Mouse (Mus musculus) limb, embryonic 13.5 days (tissue): ENCODE measurements around the gene Crybb3. TPM values are rescaled to one million over a fixed set of nuclear protein-coding genes. Genes with fewer than 3 reads are reported as not detected.
"Not testable (repeated sequence)": the region's sequence is repeated elsewhere in the genome, so short reads cannot be mapped to it uniquely, and the experiment has no call there.

Experiments
- ATAC-seq: fragments of 200-750 bp; cut with Nextera tagmentation; 2 replicates; pipeline ENCODE4 v1.8.0; 2017; ENCODE audit warnings: low read depth, moderate number of reproducible peaks, moderate TSS enrichment; ENCODE audit not compliant: low FRiP score
- H3K27ac ChIP-seq: fragments of 300-500 bp; sonication (generic); 2 replicates; pipeline ENCODE4 v1.5.1; 2015; ENCODE audit warnings: inconsistent platforms, mild to moderate bottlenecking, moderate library complexity
- H3K27me3 ChIP-seq: fragments of 300-500 bp; sonication (generic); 2 replicates; pipeline ENCODE4 v1.6.1; 2015; ENCODE audit warnings: mild to moderate bottlenecking, inconsistent platforms
- H3K36me3 ChIP-seq: fragments of 300-500 bp; sonication (generic); 2 replicates; pipeline ENCODE4 v1.6.1; 2015; ENCODE audit warnings: inconsistent platforms, mild to moderate bottlenecking, moderate library complexity
- H3K4me1 ChIP-seq: fragments of 300-500 bp; sonication (generic); 2 replicates; pipeline ENCODE4 v1.6.1; 2015; ENCODE audit warnings: inconsistent platforms
- H3K4me2 ChIP-seq: fragments of 300-500 bp; sonication (generic); replicated peaks from 2 replicates; pipeline ENCODE4 v1.6.1; 2015; ENCODE audit warnings: inconsistent platforms, mild to moderate bottlenecking, moderate library complexity
- H3K4me3 ChIP-seq: fragments of 300-500 bp; sonication (generic); 2 replicates; pipeline ENCODE4 v1.5.1; 2015; ENCODE audit warnings: moderate library complexity, mild to moderate bottlenecking, inconsistent platforms
- H3K9ac ChIP-seq: fragments of 300-500 bp; sonication (generic); 2 replicates; pipeline ENCODE4 v1.6.1; 2015; ENCODE audit warnings: mild to moderate bottlenecking, inconsistent platforms
- H3K9me3 ChIP-seq: fragments of 300-500 bp; sonication (generic); 2 replicates; pipeline ENCODE4 v1.6.1; 2016; ENCODE audit warnings: inconsistent platforms
- WGBS: fragments of 180-500 bp; shearing (Covaris S2); methylation state at CpG from one replicate; pipeline ENCODE4 v1.1.7; 2015; 5-methylcytosine and 5-hydroxymethylcytosine counted together
- polyA plus RNA-seq: library from polyadenylated mRNA; unstranded; fragments of >200 nt; fragmentation: Nextera tagmentation; extraction: Ambion mirVana; gene quantifications from 2 replicates; pipeline ENCODE4 v1.2.1, GENCODE M21; 2015

Gene Crybb3
- polyA plus RNA-seq, 1 experiment from 2014 or later = 0.89 TPM

DNA sequence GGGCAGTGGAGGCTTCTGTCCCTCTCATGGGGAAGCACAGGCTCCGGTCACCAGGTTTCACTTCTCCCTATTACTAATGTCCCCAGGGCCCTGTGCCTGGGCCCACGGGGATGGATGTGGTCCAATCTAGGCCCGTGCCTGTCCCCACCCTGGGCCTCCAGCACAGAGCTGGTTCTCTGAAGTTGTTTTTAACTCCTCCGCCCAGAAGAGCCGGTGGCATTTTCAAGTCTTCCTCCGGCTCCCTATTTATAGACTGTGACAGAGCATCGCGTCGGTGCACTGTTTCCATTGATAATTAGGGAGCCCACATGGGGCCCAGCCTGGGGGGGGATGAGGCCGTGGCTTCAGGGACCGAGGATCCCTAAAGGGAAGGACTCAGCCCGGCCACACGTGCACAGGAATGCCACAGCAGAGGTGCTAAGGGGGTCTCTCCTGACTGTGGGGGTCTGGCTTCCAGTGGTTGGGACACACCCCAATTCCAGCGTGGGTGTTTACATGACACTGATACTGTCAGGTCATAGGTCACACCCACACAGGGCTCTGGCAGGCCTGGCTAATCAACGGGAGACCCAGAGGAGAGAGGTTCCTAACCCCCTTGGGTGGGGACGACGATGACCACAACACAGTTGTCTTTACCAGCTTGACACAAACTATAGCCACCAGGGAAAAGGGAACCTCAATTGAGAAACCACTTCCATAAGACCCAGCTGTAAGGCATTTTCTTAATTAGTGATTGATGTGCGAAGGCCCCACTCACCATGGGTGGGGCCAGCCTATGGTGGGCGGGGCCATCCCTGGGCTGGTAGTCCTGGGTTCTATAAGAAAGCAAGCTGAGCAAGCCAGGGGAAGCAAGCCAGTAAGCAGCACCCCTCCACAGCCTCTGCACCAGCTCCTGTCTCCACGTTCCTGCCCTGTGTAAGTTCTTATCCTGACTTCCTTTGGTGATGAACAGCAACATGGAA lies 33.2 kb upstream of the Crybb3 start:
- Histone ChIP-seq H3K4me3 (no peak overlapping the region), H3K27me3 (no peaks in the 10 kb centered on the region), H3K4me2 (no peak overlapping the region), H3K9me3 (no peaks in the 10 kb centered on the region), H3K9ac (no peak overlapping the region), H3K4me1 (peaks cover 66% of the 10 kb centered on the region), H3K27ac (peak overlapping the region; percentile 48; the same call in 1 of the 2 replicates), H3K36me3 (no peaks in the 10 kb centered on the region)
- ATAC-seq = peak; percentile 33; the same call in 1 of the 2 replicates
- WGBS = 27% methylated on average over 20 of the region's 20 CpGs

DNA sequence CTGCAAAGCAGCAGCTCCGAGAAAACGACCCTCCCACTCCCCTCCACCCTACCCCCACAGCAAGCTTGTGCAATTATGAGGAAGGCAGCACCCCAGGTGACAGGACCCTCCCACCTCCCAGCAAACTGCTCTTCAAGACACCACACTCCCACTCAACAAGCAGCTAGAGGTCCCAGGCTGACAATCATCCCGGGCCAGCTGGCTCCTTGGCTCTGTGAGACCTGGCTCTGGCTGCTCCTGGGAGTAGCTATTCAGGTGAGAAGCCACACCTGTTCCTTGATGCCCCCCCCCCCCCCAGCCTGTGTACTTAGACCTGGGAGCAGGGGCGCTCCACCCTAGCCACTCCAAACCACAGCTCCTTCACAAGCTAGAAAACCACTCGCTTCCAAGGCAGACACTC lies 31.7 kb upstream of the Crybb3 start:
- Histone ChIP-seq H3K4me3 (no peak overlapping the region), H3K4me1 (peaks cover 59% of the 10 kb centered on the region), H3K27me3 (no peaks in the 10 kb centered on the region), H3K27ac (peak overlapping the region; percentile 28; the same call in 1 of the 2 replicates), H3K9me3 (no peaks in the 10 kb centered on the region), H3K36me3 (no peaks in the 10 kb centered on the region), H3K4me2 (no peak overlapping the region), H3K9ac (no peak overlapping the region)
- no peak for ATAC-seq
- 41% methylated on average over 5 of the region's 5 CpGs for WGBS

DNA sequence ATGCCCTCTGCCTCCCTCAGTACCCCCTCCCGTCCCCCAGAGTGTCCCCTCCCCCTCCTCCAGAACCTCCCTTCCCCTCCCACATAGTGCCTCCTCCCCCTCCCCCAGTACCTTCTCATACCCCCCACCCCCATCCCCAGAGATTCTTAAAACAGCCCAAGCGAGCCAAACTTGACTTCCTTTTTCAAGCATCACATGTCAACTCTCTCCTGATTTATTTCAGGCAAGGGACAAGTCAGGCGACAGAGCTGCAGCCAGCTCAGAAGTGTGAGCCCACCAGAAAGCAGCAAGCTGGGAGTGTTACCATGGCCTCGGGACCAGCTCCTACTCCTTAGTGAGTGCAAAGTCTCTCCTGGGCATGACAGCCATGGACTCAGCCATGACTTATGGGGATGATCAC lies 30.0 kb upstream of the Crybb3 start:
- H3K27me3 ChIP-seq = no peaks in the 10 kb centered on the region
- H3K4me1 ChIP-seq = peaks cover 70% of the 10 kb centered on the region
- H3K9ac ChIP-seq = no peak overlapping the region
- no peak overlapping the region for H3K4me3 ChIP-seq
- no peaks in the 10 kb centered on the region for H3K36me3 ChIP-seq
- H3K9me3 ChIP-seq = no peaks in the 10 kb centered on the region
- WGBS = 13% methylated on average over 4 of the region's 4 CpGs
- no peak for ATAC-seq
- no peak overlapping the region for H3K4me2 ChIP-seq
- no peak overlapping the region for H3K27ac ChIP-seq

DNA sequence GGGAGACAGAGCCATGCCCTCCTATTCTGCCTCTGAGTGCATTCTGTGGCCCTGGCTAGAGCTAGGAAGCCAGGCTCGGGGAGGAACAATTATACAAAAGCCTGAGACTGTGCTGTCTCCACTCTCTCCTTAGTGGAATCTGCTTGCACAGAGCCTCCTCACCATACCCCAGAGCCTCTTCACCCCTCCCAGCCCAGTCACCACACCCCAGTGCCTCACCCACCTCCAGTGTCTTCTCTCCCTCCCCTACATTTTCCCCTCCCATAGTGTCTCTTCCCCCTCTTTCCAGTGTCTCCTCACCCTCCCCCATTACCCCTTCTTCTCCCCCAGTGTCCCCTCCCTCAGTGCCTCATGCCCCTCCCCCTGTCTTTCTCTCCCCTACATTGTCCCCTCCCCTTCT lies 29.5 kb upstream of the Crybb3 start:
- H3K9ac ChIP-seq = no peak overlapping the region; the same call in 1 of the 2 replicates
- H3K27me3 ChIP-seq = no peaks in the 10 kb centered on the region
- 0% methylated on average over 1 of the region's 1 CpGs for WGBS
- no peaks in the 10 kb centered on the region for H3K9me3 ChIP-seq
- H3K4me2 ChIP-seq = no peak overlapping the region
- no peaks in the 10 kb centered on the region for H3K36me3 ChIP-seq
- H3K4me1 ChIP-seq = peaks cover 69% of the 10 kb centered on the region
- no peak overlapping the region for H3K4me3 ChIP-seq
- ATAC-seq = no peak
- H3K27ac ChIP-seq = peak overlapping the region; percentile 15; the same call in 1 of the 2 replicates

DNA sequence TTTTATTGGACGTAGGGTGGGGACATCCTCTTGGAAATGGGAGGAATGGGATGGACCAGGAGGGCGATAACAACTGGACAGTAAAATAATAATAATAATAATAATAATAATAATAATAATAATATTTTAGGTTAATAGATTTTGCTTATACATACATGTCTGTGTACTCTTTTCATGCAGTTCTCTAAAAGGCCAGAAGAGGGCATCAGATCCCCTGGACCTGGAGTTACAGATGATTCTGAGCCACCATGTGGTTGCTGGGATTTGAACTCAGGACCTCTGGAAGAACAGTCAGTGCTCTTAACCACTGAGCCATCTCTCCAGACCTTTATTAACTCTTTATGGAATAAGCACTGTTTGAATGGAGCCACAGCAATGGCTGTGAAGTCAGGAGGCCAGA lies 28.3 kb upstream of the Crybb3 start:
- H3K4me3 ChIP-seq, H3K4me2 ChIP-seq, ATAC-seq, H3K27ac ChIP-seq, H3K9me3 ChIP-seq, H3K9ac ChIP-seq, H3K36me3 ChIP-seq, H3K27me3 ChIP-seq: not testable (repeated sequence)
- peaks cover 58% of the 10 kb centered on the region for H3K4me1 ChIP-seq
- WGBS = 88% methylated on average over 2 of the region's 2 CpGs

DNA sequence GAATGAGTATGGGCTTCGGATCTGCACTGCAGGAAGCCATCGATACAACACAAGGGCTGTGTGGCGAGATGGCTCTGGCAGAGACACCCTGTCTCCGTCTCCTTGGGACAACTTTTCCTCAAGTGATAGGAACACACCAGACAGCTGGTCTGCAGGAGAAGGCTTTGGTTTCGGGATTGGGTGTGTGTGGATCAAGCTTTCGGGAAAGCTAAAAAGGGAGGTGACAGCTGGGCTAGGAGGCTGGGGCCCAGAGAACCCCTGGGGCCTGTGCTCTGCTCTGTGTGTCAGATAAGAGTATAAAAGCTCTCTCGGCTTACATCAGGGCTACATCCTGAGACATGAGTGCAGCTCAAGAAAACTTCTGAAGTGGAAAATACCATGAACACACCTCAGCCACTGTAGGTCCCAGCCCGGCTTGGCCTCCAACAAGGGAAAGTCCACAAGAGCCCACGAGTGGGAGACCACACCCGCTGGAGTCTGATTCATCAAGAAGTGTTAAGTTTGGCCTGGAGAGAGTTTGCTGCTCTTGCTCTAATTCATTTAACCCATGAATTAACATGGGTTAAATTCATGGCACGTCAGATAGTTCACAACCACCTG lies 26.9 kb upstream of the Crybb3 start:
- H3K27me3 ChIP-seq = no peaks in the 10 kb centered on the region
- no peak for ATAC-seq
- WGBS = 73% methylated on average over 11 of the region's 11 CpGs
- H3K4me3 ChIP-seq = no peak overlapping the region
- H3K36me3 ChIP-seq = no peaks in the 10 kb centered on the region
- H3K9ac ChIP-seq = no peak overlapping the region
- H3K9me3 ChIP-seq = no peaks in the 10 kb centered on the region
- peak overlapping the region; percentile 39; the same call in 1 of the 2 replicates for H3K27ac ChIP-seq
- peaks cover 44% of the 10 kb centered on the region for H3K4me1 ChIP-seq
- H3K4me2 ChIP-seq = no peak overlapping the region

DNA sequence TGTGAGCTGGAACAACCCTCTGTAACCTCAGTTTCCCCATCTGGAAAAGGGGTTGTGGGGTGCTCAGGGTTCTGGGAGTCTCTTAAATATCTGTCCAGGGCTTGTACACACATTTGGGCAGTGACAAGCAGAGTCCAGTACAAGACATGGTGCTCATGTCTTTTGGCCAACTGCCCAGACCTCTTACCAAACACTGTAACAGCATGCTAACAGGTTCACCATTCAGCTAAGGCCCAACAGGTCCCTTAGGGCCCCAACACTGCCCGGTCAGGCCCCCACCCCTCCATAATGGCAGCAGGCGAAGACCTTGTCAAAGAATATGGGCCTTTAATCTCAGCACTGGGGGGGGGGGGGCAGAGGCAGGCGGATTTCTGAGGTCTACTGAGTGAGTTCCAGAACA lies 26.3 kb upstream of the Crybb3 start:
- Histone ChIP-seq H3K27ac (peak overlapping the region; percentile 39; the same call in 1 of the 2 replicates), H3K9me3 (no peaks in the 10 kb centered on the region), H3K4me3 (no peak overlapping the region), H3K4me2 (no peak overlapping the region), H3K9ac (no peak overlapping the region), H3K36me3 (no peaks in the 10 kb centered on the region), H3K27me3 (no peaks in the 10 kb centered on the region), H3K4me1 (peaks cover 39% of the 10 kb centered on the region)
- no peak for ATAC-seq
- 71% methylated on average over 3 of the region's 3 CpGs for WGBS

DNA sequence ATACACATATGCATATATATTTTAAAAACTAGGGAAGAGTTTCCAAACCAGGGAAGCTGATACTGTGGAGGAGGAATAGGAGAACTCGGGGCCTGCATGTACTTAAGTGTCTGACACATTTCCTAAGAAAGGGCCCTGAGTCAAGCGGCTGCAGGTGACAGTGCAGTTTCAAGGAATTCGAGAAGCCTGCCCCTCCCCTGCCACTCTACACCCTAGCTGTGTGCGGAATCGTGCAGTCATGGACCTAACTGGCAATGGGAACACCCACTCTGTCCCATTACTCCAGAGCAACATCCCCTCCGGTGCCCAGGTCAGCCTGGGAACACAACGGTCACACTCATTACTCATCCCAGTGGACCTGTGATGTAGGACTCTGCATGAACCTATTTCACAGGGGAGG lies 25.2 kb upstream of the Crybb3 start:
- no peak for ATAC-seq
- H3K36me3 ChIP-seq = no peaks in the 10 kb centered on the region
- peaks cover 29% of the 10 kb centered on the region for H3K4me1 ChIP-seq
- H3K4me2 ChIP-seq = no peak overlapping the region
- no peaks in the 10 kb centered on the region for H3K9me3 ChIP-seq
- no peaks in the 10 kb centered on the region for H3K27me3 ChIP-seq
- H3K9ac ChIP-seq = no peak overlapping the region
- H3K4me3 ChIP-seq = no peak overlapping the region
- WGBS = 55% methylated on average over 7 of the region's 7 CpGs
- no peak overlapping the region; the same call in 1 of the 2 replicates for H3K27ac ChIP-seq

DNA sequence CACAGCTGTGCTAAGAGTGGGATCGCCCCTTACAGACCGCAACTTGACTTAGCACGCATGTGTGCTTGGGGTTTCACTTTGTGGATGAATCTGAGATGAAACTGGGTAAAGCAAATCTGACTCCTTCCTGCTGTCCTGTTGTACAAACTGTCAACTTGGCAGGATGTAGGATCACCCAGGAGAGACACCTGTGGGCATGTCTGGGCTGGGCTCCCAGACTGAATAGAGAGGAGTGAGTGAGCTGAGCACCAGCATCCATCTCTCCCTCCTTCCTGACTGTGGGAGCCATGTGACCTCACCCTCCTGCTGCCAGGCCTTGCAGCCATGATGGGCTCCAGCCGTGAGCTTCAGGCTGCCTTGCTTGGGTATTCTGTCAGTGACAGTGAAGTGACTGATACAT lies 24.1 kb upstream of the Crybb3 start:
- Histone ChIP-seq H3K27ac (no peak overlapping the region), H3K4me3 (no peak overlapping the region), H3K4me2 (no peak overlapping the region), H3K4me1 (peaks cover 22% of the 10 kb centered on the region), H3K27me3 (no peaks in the 10 kb centered on the region), H3K9me3 (no peaks in the 10 kb centered on the region), H3K9ac (no peak overlapping the region), H3K36me3 (no peaks in the 10 kb centered on the region)
- ATAC-seq = no peak
- WGBS = 81% methylated on average over 4 of the region's 4 CpGs

DNA sequence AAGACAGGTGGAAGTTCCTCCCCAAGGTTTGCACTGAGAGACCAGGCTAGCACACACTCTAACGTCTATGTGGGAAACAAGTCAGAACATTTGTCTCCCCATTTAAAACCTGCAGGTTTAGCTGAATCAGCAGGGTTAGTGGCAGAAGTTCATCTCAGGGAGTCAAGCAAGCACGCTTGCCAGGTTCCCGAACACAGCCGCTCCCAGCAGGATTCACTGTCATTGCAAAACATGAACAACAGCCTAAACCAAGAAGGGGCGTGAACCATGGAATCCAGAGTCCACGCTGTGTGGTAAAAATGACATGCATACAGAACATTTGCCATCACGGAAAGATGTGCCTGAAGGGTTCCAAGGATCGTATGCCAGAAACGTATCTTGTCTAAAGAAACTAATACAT lies 23.7 kb upstream of the Crybb3 start:
- no peak for ATAC-seq
- Histone ChIP-seq H3K36me3 (no peaks in the 10 kb centered on the region), H3K9me3 (no peaks in the 10 kb centered on the region), H3K27me3 (no peaks in the 10 kb centered on the region), H3K4me1 (peaks cover 22% of the 10 kb centered on the region), H3K4me3 (no peak overlapping the region), H3K4me2 (no peak overlapping the region), H3K9ac (no peak overlapping the region), H3K27ac (no peak overlapping the region)
- 77% methylated on average over 9 of the region's 9 CpGs for WGBS

DNA sequence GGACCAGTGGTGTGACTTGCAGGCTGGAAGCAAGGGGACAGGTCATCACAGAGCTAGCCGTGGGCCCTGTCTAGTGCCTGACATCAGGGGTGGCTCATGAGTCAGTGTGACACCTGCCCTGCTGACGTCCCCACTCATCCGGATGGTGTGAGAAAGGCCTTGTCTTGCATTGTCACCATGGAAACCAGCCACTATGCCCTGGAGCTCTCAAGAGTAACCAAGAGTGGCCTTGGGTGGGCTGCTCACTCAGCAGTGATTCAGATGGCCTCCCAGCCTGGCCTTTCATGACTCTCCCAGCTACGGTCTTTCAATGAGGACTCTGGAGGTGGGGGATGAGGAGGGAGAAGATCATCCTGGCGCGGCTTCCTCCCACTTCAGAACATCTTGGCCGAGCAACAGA lies 21.1 kb upstream of the Crybb3 start:
- Histone ChIP-seq H3K4me2 (no peak overlapping the region), H3K9me3 (no peaks in the 10 kb centered on the region), H3K36me3 (no peaks in the 10 kb centered on the region), H3K4me3 (no peak overlapping the region), H3K9ac (no peak overlapping the region), H3K27ac (no peak overlapping the region), H3K27me3 (no peaks in the 10 kb centered on the region), H3K4me1 (peaks cover 10% of the 10 kb centered on the region)
- no peak for ATAC-seq
- 79% methylated on average over 7 of the region's 7 CpGs for WGBS

DNA sequence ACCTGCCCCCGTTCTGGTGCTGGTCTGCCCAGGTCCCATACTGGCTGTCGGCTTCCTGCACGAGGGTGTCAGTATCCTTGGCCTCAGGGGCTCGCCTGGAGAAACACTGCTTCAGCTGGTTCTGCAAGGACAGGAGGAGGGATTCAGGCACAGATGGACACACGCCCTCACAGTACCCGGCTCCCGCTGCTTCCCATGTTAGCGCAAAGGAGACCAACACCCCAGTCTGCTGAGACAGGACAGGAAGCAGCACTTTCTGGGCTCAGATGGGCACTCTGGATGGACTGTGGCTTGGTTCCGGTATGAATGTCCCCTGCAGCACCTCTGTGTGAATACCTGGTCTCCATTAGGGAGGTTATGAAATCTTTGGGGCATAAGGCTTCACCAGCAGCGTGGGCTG lies 20.1 kb upstream of the Crybb3 start:
- Histone ChIP-seq H3K4me3 (no peak overlapping the region), H3K9me3 (no peaks in the 10 kb centered on the region), H3K9ac (no peak overlapping the region), H3K36me3 (no peaks in the 10 kb centered on the region), H3K4me1 (no peaks in the 10 kb centered on the region; the same call in 1 of the 2 replicates), H3K4me2 (no peak overlapping the region), H3K27me3 (no peaks in the 10 kb centered on the region), H3K27ac (no peak overlapping the region)
- no peak for ATAC-seq
- WGBS = 81% methylated on average over 10 of the region's 10 CpGs
